Mouse (Mus musculus): ENCODE measurements at regions not wholly inside any gene's neighbourhood (a gene's known extent, or its start where the extent isn't known, plus 50 kb on each side); places are given as distances from the start of the nearest gene placed in this dataset.
A peak's percentile ranks its signal among the peaks of the same experiment; 100 is the strongest.

DNA sequence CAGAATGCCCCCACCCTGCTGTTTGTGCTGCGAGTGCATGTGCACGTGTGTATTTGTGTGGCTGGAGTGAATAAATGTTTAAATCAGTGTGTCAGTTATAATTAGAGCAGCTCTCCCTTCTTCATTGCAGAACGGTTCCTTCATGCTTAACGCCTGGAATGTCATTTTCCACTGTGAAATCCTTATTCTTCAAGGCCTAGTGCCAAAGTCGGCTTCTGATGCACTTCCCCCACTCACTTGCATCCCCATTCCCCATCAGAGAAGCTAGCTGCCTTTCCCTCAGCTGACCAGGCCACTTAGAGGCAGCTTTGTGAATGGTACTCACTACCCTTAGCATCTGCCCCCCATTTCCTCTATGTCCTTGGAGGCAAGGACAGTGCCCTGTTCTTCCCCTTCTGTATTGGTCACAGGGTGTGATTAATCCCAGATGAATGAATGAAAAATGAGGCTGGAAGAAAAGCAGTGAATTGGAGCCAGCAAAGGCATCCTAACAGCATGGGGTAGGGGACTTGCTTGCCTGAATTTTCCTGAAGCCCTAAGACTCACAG, 162.6 kb downstream of the H2al1j start:
- no peak for ATAC-seq (ENCODE audit: insufficient read depth, low FRiP score, low read depth)
- Histone ChIP-seq H3K4me1 (no peaks in the 10 kb centered on the region), H3K27me3 (replicated peaks) (no peaks in the 10 kb centered on the region; the same call in 1 of the 2 replicates), H3K4me3 (replicated peaks) (no peak overlapping the region), H3K4me2 (no peak overlapping the region), H3K9ac (no peak overlapping the region), H3K27ac (no peak overlapping the region), H3K9me3 (no peaks in the 10 kb centered on the region), H3K36me3 (no peaks in the 10 kb centered on the region)
- WGBS: 42% methylated on average over 5 of the region's 5 CpGs

DNA sequence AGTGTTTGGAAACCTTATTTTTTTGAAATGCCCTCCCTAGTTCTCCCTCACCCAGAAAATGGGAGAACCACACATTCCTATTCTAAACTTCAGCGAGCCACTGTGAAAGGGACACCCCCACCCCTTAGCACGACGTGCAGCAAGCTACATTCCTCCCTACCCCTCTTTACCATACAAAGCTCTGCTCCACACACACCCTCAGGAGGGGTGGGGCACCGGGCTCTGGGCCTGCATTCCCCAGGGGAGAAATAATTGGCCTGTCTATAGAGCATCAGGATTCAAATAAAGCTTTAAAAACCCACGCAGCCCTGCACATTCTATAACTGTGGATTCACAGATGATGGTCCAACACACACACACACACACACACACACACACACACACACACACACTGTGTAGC, 163.6 kb downstream of the H2al1j start:
- H3K27me3 ChIP-seq (replicated peaks): no peaks in the 10 kb centered on the region; the same call in 1 of the 2 replicates
- ATAC-seq (ENCODE audit: insufficient read depth, low FRiP score, low read depth): no peak; the same call in 1 of the 2 replicates
- H3K4me3 ChIP-seq (replicated peaks): no peak overlapping the region
- WGBS: 31% methylated on average over 5 of the region's 5 CpGs
- H3K9me3 ChIP-seq: no peaks in the 10 kb centered on the region
- H3K4me1 ChIP-seq: no peaks in the 10 kb centered on the region
- no peak overlapping the region for H3K27ac ChIP-seq
- no peaks in the 10 kb centered on the region for H3K36me3 ChIP-seq
- H3K4me2 ChIP-seq: no peak overlapping the region
- no peak overlapping the region for H3K9ac ChIP-seq

- Histone ChIP-seq H3K9me3 (no peaks in the 10 kb centered on the region), H3K4me3 (replicated peaks) (no peak overlapping the region), H3K27me3 (replicated peaks) (no peaks in the 10 kb centered on the region; the same call in 1 of the 2 replicates), H3K9ac (no peak overlapping the region), H3K36me3 (no peaks in the 10 kb centered on the region), H3K4me2 (peak overlapping the region; percentile 36; the same call in 1 of the 2 replicates), H3K27ac (no peak overlapping the region), H3K4me1 (no peaks in the 10 kb centered on the region)
- ATAC-seq (ENCODE audit: insufficient read depth, low FRiP score, low read depth): no peak
- WGBS: 24% methylated on average over 32 of the region's 32 CpGs
Observed at GRCm38 (mm10) chrX:11491676-11492391, 164.2 kb downstream of the H2al1j start.

DNA sequence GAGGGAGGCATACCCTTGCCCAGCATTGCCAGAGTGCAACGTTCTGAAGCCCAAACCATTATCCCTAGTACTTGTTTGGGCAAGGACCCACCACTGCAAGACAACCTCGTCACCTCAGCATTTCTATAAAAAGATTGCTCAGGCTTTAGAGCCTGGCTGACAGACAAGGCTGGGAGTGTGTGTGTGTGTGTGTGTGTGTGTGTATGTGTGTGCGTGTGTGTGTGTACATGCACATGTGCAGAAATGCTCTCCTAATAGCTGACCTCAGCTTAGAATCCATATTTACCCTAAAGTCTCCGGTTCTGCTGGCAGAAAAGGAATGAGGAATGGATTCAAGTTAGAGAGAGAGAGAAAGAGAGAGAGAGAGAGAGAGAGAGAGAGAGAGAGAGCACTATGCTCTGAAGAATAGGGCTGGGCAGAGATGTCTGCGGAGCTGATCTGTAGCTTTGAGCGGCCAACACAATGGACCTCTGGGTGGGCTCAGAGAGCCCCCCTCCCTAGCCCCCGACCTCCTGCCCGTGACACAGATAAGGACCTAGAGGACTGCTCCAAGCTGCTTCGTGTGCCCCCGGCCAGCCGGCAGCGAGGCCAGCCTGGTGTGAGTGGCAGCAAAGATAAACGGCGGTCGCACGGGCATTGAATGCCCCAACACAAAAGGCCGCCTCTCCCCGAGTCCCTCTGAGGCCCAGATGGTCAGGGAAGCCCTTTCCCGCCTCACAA, 166.1 kb downstream of the H2al1j start:
- ATAC-seq (ENCODE audit: insufficient read depth, low FRiP score, low read depth): peak; percentile 27; the same call in 1 of the 2 replicates

GRCm38 (mm10) chrX:11494246-11494630, 166.6 kb downstream of the H2al1j start:
- Histone ChIP-seq H3K27me3 (replicated peaks) (no peaks in the 10 kb centered on the region; the same call in 1 of the 2 replicates), H3K4me3 (replicated peaks) (peak overlapping the region; percentile 20; the same call in 1 of the 2 replicates), H3K4me2 (peak overlapping the region; percentile 52), H3K4me1 (no peaks in the 10 kb centered on the region), H3K36me3 (no peaks in the 10 kb centered on the region), H3K9ac (no peak overlapping the region), H3K9me3 (no peaks in the 10 kb centered on the region), H3K27ac (peak overlapping the region; percentile 65; the same call in 1 of the 2 replicates)
- no peak for ATAC-seq (ENCODE audit: insufficient read depth, low FRiP score, low read depth)
- 24% methylated on average over 12 of the region's 12 CpGs for WGBS

More for the DNA sequence above, 166.1 kb downstream of the H2al1j start:
- Histone ChIP-seq H3K4me2 (peak overlapping the region; percentile 52), H3K27me3 (replicated peaks) (no peaks in the 10 kb centered on the region; the same call in 1 of the 2 replicates), H3K9me3 (no peaks in the 10 kb centered on the region), H3K4me3 (replicated peaks) (peak overlapping the region; percentile 20; the same call in 1 of the 2 replicates), H3K4me1 (no peaks in the 10 kb centered on the region), H3K36me3 (no peaks in the 10 kb centered on the region), H3K27ac (peak overlapping the region; percentile 65), H3K9ac (no peak overlapping the region)
- 22% methylated on average over 19 of the region's 19 CpGs for WGBS

- WGBS: 39% methylated on average over 5 of the region's 5 CpGs
- H3K4me1 ChIP-seq: no peaks in the 10 kb centered on the region
- H3K27me3 ChIP-seq (replicated peaks): no peaks in the 10 kb centered on the region
- H3K4me2 ChIP-seq: no peak overlapping the region
- H3K27ac ChIP-seq: 0 out of 2 replicates have a peak overlapping the region, but pooled peaks have one; percentile 21
- no peaks in the 10 kb centered on the region for H3K36me3 ChIP-seq
- peak; percentile 56; the same call in 1 of the 2 replicates for ATAC-seq (ENCODE audit: insufficient read depth, low FRiP score, low read depth)
- H3K9ac ChIP-seq: no peak overlapping the region
- no peak overlapping the region for H3K4me3 ChIP-seq (replicated peaks)
- no peaks in the 10 kb centered on the region for H3K9me3 ChIP-seq
Observed at GRCm38 (mm10) chrX:11512439-11512838, 184.8 kb downstream of the H2al1j start.

GRCm38 (mm10) chrX:11512928-11513327, 185.3 kb downstream of the H2al1j start:
- Histone ChIP-seq H3K4me2 (no peak overlapping the region), H3K9me3 (no peaks in the 10 kb centered on the region), H3K4me3 (replicated peaks) (no peak overlapping the region), H3K4me1 (no peaks in the 10 kb centered on the region), H3K9ac (no peak overlapping the region), H3K36me3 (no peaks in the 10 kb centered on the region), H3K27ac (no peak overlapping the region), H3K27me3 (replicated peaks) (no peaks in the 10 kb centered on the region)
- no peak for ATAC-seq (ENCODE audit: insufficient read depth, low FRiP score, low read depth)
- 43% methylated on average over 4 of the region's 4 CpGs for WGBS

GRCm38 (mm10) chrX:11523791-11524190, 196.2 kb downstream of the H2al1j start:
- H3K36me3 ChIP-seq: no peaks in the 10 kb centered on the region
- no peaks in the 10 kb centered on the region for H3K9me3 ChIP-seq
- WGBS: 33% methylated on average over 4 of the region's 4 CpGs
- no peak overlapping the region for H3K4me3 ChIP-seq (replicated peaks)
- no peak overlapping the region for H3K9ac ChIP-seq
- no peaks in the 10 kb centered on the region for H3K4me1 ChIP-seq
- H3K27ac ChIP-seq: no peak overlapping the region
- no peak overlapping the region for H3K4me2 ChIP-seq
- H3K27me3 ChIP-seq (replicated peaks): no peaks in the 10 kb centered on the region
- no peak for ATAC-seq (ENCODE audit: insufficient read depth, low FRiP score, low read depth)

GRCm38 (mm10) chrX:11525326-11525725, 197.7 kb downstream of the H2al1j start:
- no peaks in the 10 kb centered on the region for H3K9me3 ChIP-seq
- no peaks in the 10 kb centered on the region for H3K27me3 ChIP-seq (replicated peaks)
- H3K4me2 ChIP-seq: no peak overlapping the region
- H3K4me1 ChIP-seq: no peaks in the 10 kb centered on the region
- no peak for ATAC-seq (ENCODE audit: insufficient read depth, low FRiP score, low read depth)
- 53% methylated on average over 8 of the region's 8 CpGs for WGBS
- no peak overlapping the region for H3K4me3 ChIP-seq (replicated peaks)
- no peak overlapping the region for H3K9ac ChIP-seq
- H3K27ac ChIP-seq: no peak overlapping the region
- H3K36me3 ChIP-seq: no peaks in the 10 kb centered on the region

GRCm38 (mm10) chrX:11528589-11528988, 201.0 kb downstream of the H2al1j start:
- no peaks in the 10 kb centered on the region for H3K9me3 ChIP-seq
- no peak overlapping the region for H3K4me3 ChIP-seq (replicated peaks)
- WGBS: 72% methylated on average over 5 of the region's 5 CpGs
- H3K27me3 ChIP-seq (replicated peaks): no peaks in the 10 kb centered on the region
- no peaks in the 10 kb centered on the region for H3K36me3 ChIP-seq
- no peak for ATAC-seq (ENCODE audit: insufficient read depth, low FRiP score, low read depth)
- H3K9ac ChIP-seq: no peak overlapping the region
- no peaks in the 10 kb centered on the region for H3K4me1 ChIP-seq
- H3K27ac ChIP-seq: no peak overlapping the region
- no peak overlapping the region for H3K4me2 ChIP-seq

DNA sequence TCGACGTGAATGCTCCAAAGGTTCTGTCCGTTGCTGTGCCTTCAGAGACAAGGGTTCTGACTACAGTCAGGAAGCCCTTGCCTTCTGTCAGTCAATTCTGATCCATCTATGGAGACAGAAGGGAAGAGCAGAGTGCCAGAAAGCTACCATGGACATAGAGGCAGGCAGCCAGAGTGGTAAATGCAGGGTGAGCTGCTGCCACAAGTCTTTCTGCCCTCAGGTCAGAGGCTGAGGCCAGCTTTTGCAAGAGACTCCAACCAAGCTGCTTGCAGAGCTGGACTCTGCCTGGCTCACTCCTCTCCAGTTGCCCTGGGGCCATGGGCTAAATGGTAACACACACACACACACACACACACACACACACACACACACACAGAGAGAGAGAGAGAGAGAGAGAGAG, 201.6 kb downstream of the H2al1j start:
- Histone ChIP-seq H3K27me3 (replicated peaks) (no peaks in the 10 kb centered on the region), H3K9me3 (no peaks in the 10 kb centered on the region), H3K27ac (no peak overlapping the region), H3K9ac (no peak overlapping the region), H3K4me2 (no peak overlapping the region), H3K4me3 (replicated peaks) (no peak overlapping the region), H3K36me3 (no peaks in the 10 kb centered on the region), H3K4me1 (no peaks in the 10 kb centered on the region)
- 79% methylated on average over 3 of the region's 3 CpGs for WGBS
- no peak for ATAC-seq (ENCODE audit: insufficient read depth, low FRiP score, low read depth)

DNA sequence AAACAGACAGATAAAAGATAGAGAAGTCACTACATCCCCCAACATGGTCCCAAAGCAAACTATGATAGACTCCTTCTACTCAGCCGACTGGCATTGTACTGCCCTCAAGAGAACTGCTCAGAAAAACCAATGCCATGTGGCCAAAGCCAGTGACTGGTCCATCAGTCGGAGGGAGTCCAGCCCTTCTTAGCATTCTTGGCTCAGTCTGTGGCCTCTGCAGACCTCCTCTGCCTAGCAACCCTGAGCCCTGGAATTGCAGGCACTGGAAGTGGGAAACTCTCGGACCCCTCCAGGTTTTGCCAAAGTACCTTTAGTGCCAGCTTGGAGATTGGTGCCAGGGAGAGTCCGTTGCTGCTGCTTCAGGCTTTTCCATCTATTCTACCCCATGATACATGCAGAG, 205.2 kb downstream of the H2al1j start:
- ATAC-seq (ENCODE audit: insufficient read depth, low FRiP score, low read depth): no peak
- Histone ChIP-seq H3K27ac (no peak overlapping the region), H3K4me1 (no peaks in the 10 kb centered on the region), H3K36me3 (no peaks in the 10 kb centered on the region), H3K4me2 (no peak overlapping the region), H3K9ac (no peak overlapping the region), H3K27me3 (replicated peaks) (no peaks in the 10 kb centered on the region), H3K9me3 (no peaks in the 10 kb centered on the region), H3K4me3 (replicated peaks) (no peak overlapping the region)
- 73% methylated on average over 4 of the region's 4 CpGs for WGBS
